Comparison of ENCODE assay signal across 10 mouse cellular contexts in the genomic region with DNA sequence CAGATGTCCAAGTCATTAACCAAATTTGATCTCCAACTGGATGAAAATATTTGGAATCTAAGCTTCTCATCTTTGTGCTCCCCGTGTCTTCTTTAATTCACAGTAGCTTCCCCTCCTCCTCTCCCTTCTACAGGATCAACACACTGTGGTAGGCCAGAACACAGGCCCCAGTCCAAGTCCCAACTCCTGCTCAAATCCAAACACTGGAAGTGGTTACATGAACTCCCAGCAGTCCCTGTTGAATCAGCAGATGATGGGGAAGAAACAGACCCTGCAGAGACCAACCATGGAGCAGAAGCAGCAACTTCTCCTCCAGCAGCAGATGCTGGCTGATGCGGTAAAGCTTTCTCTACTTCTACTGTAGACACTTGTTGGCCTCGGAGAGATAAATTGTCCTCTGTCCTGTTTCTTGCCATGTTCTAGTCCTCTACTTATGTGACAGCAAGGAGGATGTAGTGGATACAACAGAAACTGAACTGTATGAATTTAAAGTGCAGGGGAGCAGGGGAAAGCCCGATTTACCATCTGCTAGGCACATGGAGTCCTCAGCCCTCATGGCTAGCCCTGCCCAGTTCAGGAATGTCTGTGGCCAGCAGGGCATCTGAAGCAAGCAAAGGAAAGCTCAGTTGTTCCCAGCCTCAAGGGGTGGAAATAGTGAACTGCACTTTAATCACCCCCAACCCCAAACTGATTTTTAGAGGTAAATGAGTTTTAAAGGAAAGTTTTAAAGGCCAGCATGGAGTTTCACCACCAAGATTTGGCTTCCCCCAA. TPM values are rescaled to one million over a fixed set of nuclear protein-coding genes. Genes with fewer than 3 reads are reported as not detected.
DNase-seq lines count a peak whose midpoint lies in the region; ATAC-seq and TF ChIP-seq lines count a peak whose summit lies in the region.
"Had no signal": no experiment of that assay in that cellular context is flagged by ENCODE, and none has a peak within 500 bp of the region (broad histone marks: within the 10 kb centered on the region; RNA-seq: fewer than 3 reads in every experiment).

No protein-coding gene starts in this region.

- DNase-seq in forebrain, embryonic 10.5 days (ENCODE audit: extremely low spot score, low spot score), result no peak
- DNase-seq in lung, postnatal 10 days, result peak; percentile 40
- no peak for DNase-seq in lung, postnatal 0 days (ENCODE audit: low spot score)
- DNase-seq in embryo, embryonic 10.5 days (ENCODE audit: low spot score), result peak; percentile 44
- peak; percentile 11 for DNase-seq in lung, postnatal 36 days
- no peak for DNase-seq in left cerebral cortex, postnatal 25 days (ENCODE audit: low spot score in 2 of 2)
- DNase-seq: gastrocnemius, postnatal 10 days had no signal

- 82% methylated on average over 4 of the region's 4 CpGs for WGBS in forebrain, embryonic 10.5 days
- WGBS in forebrain, embryonic 16.5 days, result 77% methylated on average over 4 of the region's 4 CpGs
- WGBS in lung, postnatal 0 days, result 65% methylated on average over 4 of the region's 4 CpGs
- WGBS in liver, embryonic 12.5 days (ENCODE audit: insufficient replicate concordance), result 75% methylated on average over 4 of the region's 4 CpGs

- H3K9me3 ChIP-seq in forebrain, embryonic 10.5 days, result no peaks in the 10 kb centered on the region; the same call in 1 of the 2 replicates
- H3K9me3 ChIP-seq in forebrain, embryonic 16.5 days (ENCODE audit: control insufficient read depth, low read length), result no peaks in the 10 kb centered on the region
- no peaks in the 10 kb centered on the region for H3K9me3 ChIP-seq in lung, postnatal 0 days (ENCODE audit: low read length)
- no peaks in the 10 kb centered on the region for H3K9me3 ChIP-seq in liver, embryonic 12.5 days (replicated peaks)
- H3K9me3 ChIP-seq: megakaryocyte, embryonic 14.5 days had no signal

- no peak overlapping the region for H3K4me2 ChIP-seq in forebrain, embryonic 16.5 days (ENCODE audit: low read length)
- no peak overlapping the region for H3K4me2 ChIP-seq in lung, postnatal 0 days (replicated peaks; ENCODE audit: low read depth, low read length)
- H3K4me2 ChIP-seq in liver, embryonic 12.5 days, result no peak overlapping the region

- H3K4me3 ChIP-seq in forebrain, embryonic 10.5 days, result no peak overlapping the region
- no peak overlapping the region for H3K4me3 ChIP-seq in forebrain, embryonic 16.5 days (replicated peaks; ENCODE audit: low read length)
- no peak overlapping the region for H3K4me3 ChIP-seq in lung, postnatal 0 days (ENCODE audit: low read depth, low read length)
- no peak overlapping the region for H3K4me3 ChIP-seq in liver, embryonic 12.5 days
- H3K4me3 ChIP-seq: megakaryocyte, embryonic 14.5 days had no signal

- TF ChIP-seq CTCF in lung, postnatal 0 days (IDR thresholded peaks at IDR 0.05), result no peak; the same call in 1 of the 2 replicates

- intact Hi-C loops in left cerebral cortex, postnatal 25 days (cut with DNase I), result no loop called here

- ATAC-seq in forebrain, embryonic 16.5 days, result no peak
- no peak for ATAC-seq in lung, postnatal 0 days
- ATAC-seq in liver, embryonic 12.5 days, result no peak

- H3K4me1 ChIP-seq in forebrain, embryonic 10.5 days, result peaks cover 31% of the 10 kb centered on the region
- H3K4me1 ChIP-seq in forebrain, embryonic 16.5 days (replicated peaks; ENCODE audit: control insufficient read depth, insufficient read depth, low read length), result peaks cover 14% of the 10 kb centered on the region
- peaks cover 7% of the 10 kb centered on the region for H3K4me1 ChIP-seq in lung, postnatal 0 days (ENCODE audit: insufficient read depth, low read depth, low read length)
- H3K4me1 ChIP-seq in liver, embryonic 12.5 days, result no peaks in the 10 kb centered on the region

- no peaks in the 10 kb centered on the region for H3K36me3 ChIP-seq in forebrain, embryonic 10.5 days (replicated peaks)
- no peaks in the 10 kb centered on the region for H3K36me3 ChIP-seq in forebrain, embryonic 16.5 days (ENCODE audit: control insufficient read depth, insufficient read depth)
- no peaks in the 10 kb centered on the region for H3K36me3 ChIP-seq in lung, postnatal 0 days (ENCODE audit: insufficient read depth, low read length)
- no peaks in the 10 kb centered on the region for H3K36me3 ChIP-seq in liver, embryonic 12.5 days

- H3K27me3 ChIP-seq in forebrain, embryonic 10.5 days (ENCODE audit: poor library complexity, severe bottlenecking), result no peaks in the 10 kb centered on the region
- no peaks in the 10 kb centered on the region for H3K27me3 ChIP-seq in forebrain, embryonic 16.5 days (replicated peaks; ENCODE audit: control insufficient read depth, insufficient read depth, low read length)
- H3K27me3 ChIP-seq in lung, postnatal 0 days (replicated peaks; ENCODE audit: insufficient read depth, low read length), result no peaks in the 10 kb centered on the region
- no peaks in the 10 kb centered on the region for H3K27me3 ChIP-seq in liver, embryonic 12.5 days (replicated peaks)

- no peak overlapping the region for H3K9ac ChIP-seq in forebrain, embryonic 16.5 days (replicated peaks; ENCODE audit: low read depth, low read length)
- H3K9ac ChIP-seq in lung, postnatal 0 days (replicated peaks; ENCODE audit: low read depth), result no peak overlapping the region
- no peak overlapping the region for H3K9ac ChIP-seq in liver, embryonic 12.5 days

- peak overlapping the region; percentile 68 for H3K27ac ChIP-seq in forebrain, embryonic 10.5 days
- H3K27ac ChIP-seq in forebrain, embryonic 16.5 days (ENCODE audit: low read length), result no peak overlapping the region
- no peak overlapping the region for H3K27ac ChIP-seq in lung, postnatal 0 days (ENCODE audit: low read length)
- H3K27ac ChIP-seq in liver, embryonic 12.5 days, result no peak overlapping the region

- TF ChIP-seq EP300 in lung, postnatal 0 days (IDR thresholded peaks at IDR 0.05), result no peak

RNA-seq across cellular contexts. Expression of a gene that starts 51.0 kb away (rescaled TPM):
- 77.5 and 77.7 TPM in 2 replicates for polyA plus RNA-seq in forebrain, embryonic 10.5 days (2016; fragmentation: Nextera tagmentation; extraction: Ambion mirVana)
- 65.7 and 67.0 TPM in 2 replicates for polyA plus RNA-seq in forebrain, embryonic 16.5 days (2015; fragmentation: Nextera tagmentation; extraction: Ambion mirVana)
- 58.1 and 62.6 TPM in 2 replicates for polyA plus RNA-seq in lung, postnatal 0 days (2015; fragmentation: Nextera tagmentation; extraction: Ambion mirVana)
- polyA plus RNA-seq in liver, embryonic 12.5 days (2016; fragmentation: Nextera tagmentation; extraction: Ambion mirVana), result 31.2 and 33.1 TPM in 2 replicates
- total RNA-seq in left cerebral cortex, postnatal 25 days (2021), result 10 to 100 TPM; 45.1 to 54.8 TPM

Comparison
In these comparisons a context has a peak if more than half of its experiments do, and no peak if none do; other contexts are left out.
1. DNase-seq: peak in lung, postnatal 10 days (single experiment), embryo, embryonic 10.5 days (single experiment) and lung, postnatal 36 days (single experiment); none in forebrain, embryonic 10.5 days (single experiment), lung, postnatal 0 days (single experiment) and left cerebral cortex, postnatal 25 days (0 of 2).